Mouse (Mus musculus): ENCODE results near the gene Fam90a1b. TPM values are rescaled to one million over a fixed set of nuclear protein-coding genes. Genes with fewer than 3 reads are reported as not detected.
"Not testable (repeated sequence)": the region's sequence is repeated elsewhere in the genome, so short reads cannot be mapped to it uniquely, and the experiment has no call there.

Gene Fam90a1b
- not detected for total RNA-seq (2021)
- long read RNA-seq, experiment 1, result 0 reads
- long read RNA-seq, experiment 2, result 0 reads

DNA sequence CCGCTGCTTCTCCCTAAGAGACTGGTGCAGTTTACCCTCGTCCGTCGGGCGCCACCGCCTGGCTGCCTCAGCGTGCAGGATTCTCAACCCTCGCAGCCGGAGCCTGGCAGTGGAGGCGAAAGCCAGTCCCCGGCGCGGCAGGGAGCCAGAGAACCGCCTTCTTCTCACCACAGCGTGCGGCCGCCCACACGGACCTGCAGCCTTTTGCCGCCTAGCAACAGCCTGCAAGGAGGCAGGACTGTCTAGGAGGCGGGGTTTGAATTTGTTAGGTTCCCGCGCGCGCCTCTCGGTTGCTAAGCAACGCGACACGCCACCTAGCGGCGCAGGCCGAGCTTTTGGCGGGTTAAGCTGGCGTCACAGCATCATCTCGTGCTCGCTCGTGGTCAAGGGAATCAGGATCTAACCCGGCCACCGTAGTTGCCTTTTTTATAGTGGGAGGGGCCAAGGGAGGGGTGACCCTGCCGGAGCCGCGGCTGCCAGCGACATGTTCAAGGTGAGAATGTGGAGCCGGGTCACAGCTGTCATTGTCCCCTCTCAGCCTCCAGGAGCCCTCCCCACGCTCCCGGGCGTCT, at the start of gene Fam90a1b, which contains the start of gene Apoo:
Gene Fam90a1b, minus strand, starts transcription at position 108 of the 572 bp plus-strand sequence.
Gene Apoo, plus strand, starts transcription at position 448 of the 572 bp plus-strand sequence.
- peak; percentile 96 to 98 for DNase-seq

DNA sequence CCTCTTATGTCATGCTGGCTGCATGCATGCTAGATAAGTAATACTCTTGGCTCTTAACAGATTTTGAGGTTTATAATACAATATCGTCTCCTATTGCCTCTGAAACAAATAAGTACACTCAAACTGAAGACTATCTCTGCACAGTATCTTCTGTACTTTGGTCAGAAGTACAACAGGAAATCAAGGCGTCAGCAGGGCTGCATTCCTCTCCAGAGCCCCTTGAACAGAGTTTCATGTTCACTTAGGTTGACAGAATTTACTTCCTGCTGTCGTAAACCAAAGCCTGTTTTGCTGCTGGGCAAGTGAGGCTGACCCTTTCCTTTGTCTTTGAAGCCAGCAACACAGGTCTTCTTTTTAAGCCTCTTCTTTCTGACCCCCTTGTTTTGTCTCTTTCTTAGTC, 42.4 kb upstream of the Fam90a1b start:
- DNase-seq, result no peak

DNA sequence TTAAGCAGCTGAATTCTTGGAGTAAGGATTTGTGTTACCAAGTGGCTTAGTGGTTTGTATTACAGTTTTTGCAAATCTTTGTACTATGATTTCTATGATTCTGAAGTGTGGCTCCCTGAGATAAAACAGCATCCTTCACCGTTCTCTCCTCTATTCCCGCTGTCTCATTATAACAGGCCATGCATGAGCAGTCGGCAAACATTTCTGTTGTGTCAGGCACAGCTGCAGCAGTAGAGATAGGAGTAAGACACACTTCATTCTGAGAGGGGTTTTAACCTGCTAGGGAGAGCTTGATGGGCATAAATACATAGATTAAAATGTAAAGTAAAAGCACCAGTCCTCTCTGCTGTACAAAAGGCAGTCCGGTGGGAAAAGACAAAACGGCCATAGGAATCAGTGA, 12.2 kb upstream of the Fam90a1b start:
- no peak for DNase-seq

DNA sequence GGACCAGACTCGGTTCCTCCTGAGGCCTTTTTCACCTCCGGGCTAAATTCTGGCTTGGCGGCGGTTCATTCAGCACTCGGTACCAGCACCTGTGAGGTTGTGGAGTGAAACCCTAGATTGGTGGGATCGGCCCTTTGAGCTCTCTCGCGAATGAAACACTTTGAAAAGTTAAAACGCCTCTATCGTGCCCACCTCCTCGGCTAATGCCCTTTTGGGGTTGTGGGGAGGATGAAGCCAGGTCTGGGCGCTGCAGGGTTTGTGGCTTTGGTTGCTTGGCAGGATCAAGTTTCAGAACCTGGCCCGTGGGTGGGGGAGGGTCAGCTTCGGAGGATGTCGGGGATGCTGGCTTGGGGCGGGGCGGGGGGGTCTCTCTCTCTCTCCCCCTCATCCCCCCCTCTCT, 671 bp upstream of the Fam90a1b start:
- DNase-seq, result peak in 1 of 2 experiments; percentile 9

DNA sequence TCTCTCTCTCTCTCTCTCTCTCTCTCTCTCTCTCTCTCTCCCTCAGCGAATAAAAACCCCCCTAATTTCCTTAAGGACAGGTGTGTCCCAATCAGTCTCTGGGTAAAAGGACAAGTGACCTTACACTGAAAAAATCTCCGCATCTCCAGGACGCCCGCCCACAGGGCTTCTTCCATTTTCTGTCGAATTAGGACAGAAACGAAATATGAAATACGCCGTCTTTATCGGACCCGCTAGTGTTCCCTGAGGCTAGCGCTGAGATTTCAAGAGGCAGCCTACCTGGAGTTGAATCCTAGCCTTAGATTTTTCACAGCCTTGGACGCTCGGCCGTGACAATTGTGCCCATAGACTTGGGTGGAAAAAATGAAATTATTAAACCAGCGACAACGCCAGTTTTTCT, 548 bp downstream of the Fam90a1b start:
- DNase-seq, result peak; percentile 1 to 49

DNA sequence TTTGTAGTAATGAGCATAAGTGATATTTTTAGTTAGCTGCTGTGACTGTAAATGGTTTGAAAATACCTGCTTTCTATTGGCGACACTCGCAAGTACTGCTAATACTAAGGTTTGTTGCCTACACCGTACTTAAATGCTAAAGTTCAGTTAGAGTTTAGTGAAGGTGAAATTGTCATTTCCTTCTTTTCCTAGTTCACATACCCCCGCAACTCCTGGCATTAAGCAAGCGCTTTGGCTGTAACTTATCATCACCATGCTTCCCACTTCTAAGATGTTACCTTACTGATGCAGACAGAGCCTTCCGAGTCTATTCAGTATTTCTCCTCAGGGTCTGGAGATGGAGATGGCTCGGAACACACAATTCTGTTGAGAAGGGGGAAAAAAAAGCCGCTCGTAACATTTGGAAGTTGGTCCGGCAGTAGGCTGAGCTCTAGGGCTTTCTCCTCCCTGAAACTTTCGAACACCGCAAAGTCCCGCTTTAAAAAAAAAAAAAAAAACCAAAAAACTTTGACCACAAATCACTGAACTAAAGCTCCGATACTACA, 1.1 kb downstream of the Fam90a1b start:
- peak in 1 of 2 experiments; percentile 25 for DNase-seq

DNA sequence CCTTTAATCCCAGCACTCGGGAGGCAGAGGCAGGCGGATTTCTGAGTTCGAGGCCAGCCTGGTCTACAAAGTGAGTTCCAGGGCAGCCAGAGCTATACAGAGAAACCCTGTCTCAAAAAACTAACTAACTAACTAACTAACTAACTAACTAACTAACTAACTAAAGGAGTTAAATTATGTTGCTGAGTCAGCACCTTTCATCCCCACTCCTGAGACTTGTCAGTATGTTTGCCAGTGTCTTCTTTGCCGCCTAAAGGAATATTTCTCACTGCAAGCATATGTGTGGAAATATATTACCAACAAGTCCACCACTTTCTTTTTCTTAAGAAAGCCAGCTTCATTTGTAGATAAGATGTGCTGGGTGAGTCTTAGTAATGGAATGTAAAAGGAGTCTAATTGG, 22.9 kb downstream of the Fam90a1b start:
- DNase-seq, result not testable (repeated sequence)

DNA sequence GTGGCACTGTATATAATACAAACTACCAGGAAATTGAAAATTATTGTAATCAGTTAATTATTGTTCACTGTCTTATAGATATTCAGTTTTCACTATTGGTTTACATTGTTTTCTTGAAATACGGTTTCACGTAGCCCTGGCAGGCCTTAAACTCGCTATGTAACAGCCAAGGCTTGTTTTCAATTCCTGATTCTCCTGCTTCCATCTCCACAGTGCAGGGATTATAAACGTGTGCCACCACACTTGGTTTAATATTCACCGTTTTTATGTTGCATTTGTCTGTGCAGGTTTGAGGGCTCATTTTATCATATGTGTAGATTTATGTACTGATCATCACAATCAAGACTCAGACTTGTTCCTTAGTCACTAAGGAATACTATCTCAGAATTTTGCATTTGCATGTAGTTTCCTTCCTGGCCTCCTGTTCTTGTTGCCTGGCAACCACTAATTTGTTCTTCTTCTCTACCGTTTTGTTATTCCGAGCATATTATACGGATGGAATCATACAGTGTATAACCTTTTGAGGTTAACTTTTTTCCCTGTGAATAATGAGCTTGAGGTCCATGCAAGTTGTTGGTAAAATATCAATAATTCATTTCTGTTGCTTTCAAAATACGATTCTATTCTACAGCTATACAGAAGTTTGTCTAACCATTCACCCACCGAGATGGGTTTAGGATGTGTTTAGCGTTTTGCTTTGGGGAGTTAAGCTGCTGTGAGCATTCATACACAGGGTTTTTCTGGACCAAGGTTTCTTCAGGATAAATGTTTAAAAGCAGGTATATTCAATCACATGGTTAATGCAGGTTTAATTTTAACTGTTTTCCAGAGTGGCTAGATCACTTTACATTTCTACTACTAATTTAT, 45.3 kb downstream of the Fam90a1b start:
- DNase-seq, result no peak

Small RNA genes lying within 50 kb of the gene (microRNA-seq; reads per million reads assigned to microRNA genes)
- gene Gm44477, result 0 reads per million in 2 experiments

Other genes with a start within 250 kb of the Fam90a1b start
- 10 to 100 TPM; 22.3 to 23.9 TPM for gene Zfx, start 243.1 kb downstream of the Fam90a1b start, total RNA-seq (2021)
- gene Eif2s3x, start 153.9 kb downstream of the Fam90a1b start, total RNA-seq (2021), result 100 to 1,000 TPM in 1 of 2 experiments, 10 to 100 TPM in 1; 92.4 to 161 TPM
- 1 to 10 TPM; 8.5 to 8.8 TPM for gene Klhl15, start 132.2 kb downstream of the Fam90a1b start, total RNA-seq (2021)
- gene Apoo, start 340 bp upstream of the Fam90a1b start, total RNA-seq (2021), result 100 to 1,000 TPM; 210 to 256 TPM
- 100 to 1,000 TPM in 1 of 2 experiments, 10 to 100 TPM in 1; 99.6 to 103 TPM for gene Maged1, start 175.4 kb upstream of the Fam90a1b start, total RNA-seq (2021)

Measured in heart, adult 18-20 months (tissue).